In genomic region chr11:54101701-54102100, GRCm38 (mm10) we compare ENCODE assay signal across 8 mouse cellular contexts. TPM values are rescaled to one million over a fixed set of nuclear protein-coding genes. Genes with fewer than 3 reads are reported as not detected.
DNase-seq lines count a peak whose midpoint lies in the region; ATAC-seq and TF ChIP-seq lines count a peak whose summit lies in the region.

No protein-coding gene starts in this region.

- no peak for ATAC-seq in hindbrain, embryonic 12.5 days (ENCODE audit: low FRiP score)
- no peak for ATAC-seq in midbrain, embryonic 13.5 days

- intact Hi-C loops in heart, postnatal 36 days (cut with DNase I): loop anchor here (10.0 kb wide), 1 partner anchor 337 kb away; no protein-coding TSS in a partner anchor

- no peaks in the 10 kb centered on the region for H3K79me2 ChIP-seq in MEL (ENCODE audit: control insufficient read depth, insufficient read depth, low read length, poor library complexity)

- TF ChIP-seq RAD21 in MEL (IDR thresholded peaks at IDR 0.05; ENCODE audit: low read depth, low read length): no peak

- peak overlapping the region; percentile 97 for H3K4me2 ChIP-seq in hindbrain, embryonic 12.5 days (replicated peaks)
- peak overlapping the region; percentile 99 for H3K4me2 ChIP-seq in midbrain, embryonic 13.5 days (replicated peaks)

- peaks cover 41% of the 10 kb centered on the region for H3K4me1 ChIP-seq in heart, embryonic 10.5 days
- peaks cover 13 to 22% of the 10 kb centered on the region in 2 experiments for H3K4me1 ChIP-seq in MEL (ENCODE audit: control insufficient read depth in 1 of 2, insufficient read depth in 2 of 2, low read length in 2 of 2)
- H3K4me1 ChIP-seq in hindbrain, embryonic 12.5 days: peaks cover 10% of the 10 kb centered on the region
- peaks cover 15% of the 10 kb centered on the region for H3K4me1 ChIP-seq in midbrain, embryonic 13.5 days (replicated peaks)

- TF ChIP-seq CTCF in MEL (IDR thresholded peaks at IDR 0.05 in 2 of 3, conservative IDR thresholded peaks at IDR 0.05 in 1 of 3; ENCODE audit: control insufficient read depth in 1 of 3, insufficient read depth in 1 of 3, low read depth in 2 of 3, low read length in 3 of 3, poor library complexity in 1 of 3, severe bottlenecking in 1 of 3): no peak

- no peaks in the 10 kb centered on the region for H3K9me3 ChIP-seq in heart, embryonic 10.5 days
- H3K9me3 ChIP-seq in MEL (replicated peaks; ENCODE audit: insufficient read depth, low read length): no peaks in the 10 kb centered on the region
- no peaks in the 10 kb centered on the region for H3K9me3 ChIP-seq in hindbrain, embryonic 12.5 days (replicated peaks)
- H3K9me3 ChIP-seq in midbrain, embryonic 13.5 days: no peaks in the 10 kb centered on the region

- 0 out of 2 replicates have a peak, but pooled peaks cover 2% of the 10 kb centered on the region for H3K36me3 ChIP-seq in heart, embryonic 10.5 days
- H3K36me3 ChIP-seq in MEL (ENCODE audit: control insufficient read depth in 1 of 2, insufficient read depth in 2 of 2, low read length in 2 of 2): peaks cover 0 to 14% of the 10 kb centered on the region in 2 experiments; a peak in 2 of 4 replicates
- H3K36me3 ChIP-seq in hindbrain, embryonic 12.5 days: no peaks in the 10 kb centered on the region
- no peaks in the 10 kb centered on the region for H3K36me3 ChIP-seq in midbrain, embryonic 13.5 days

- no peak for TF ChIP-seq EP300 in MEL (IDR thresholded peaks at IDR 0.05; ENCODE audit: low read depth in 1 of 2, low read length in 2 of 2)

- TF ChIP-seq POLR2A in MEL (IDR thresholded peaks at IDR 0.05; ENCODE audit: control insufficient read depth in 1 of 2, insufficient read depth in 1 of 2, low read depth in 1 of 2, low read length in 2 of 2, poor library complexity in 1 of 2): no peak

- 68% methylated on average over 9 of the region's 9 CpGs for WGBS in heart, embryonic 10.5 days
- 70% methylated on average over 9 of the region's 9 CpGs for WGBS in hindbrain, embryonic 12.5 days
- 78% methylated on average over 9 of the region's 9 CpGs for WGBS in midbrain, embryonic 13.5 days

- no peak for DNase-seq in heart, embryonic 10.5 days (ENCODE audit: low spot score)
- DNase-seq in heart, postnatal 36 days: no peak
- DNase-seq in MEL (ENCODE audit: low read depth, low spot score): peak; percentile 20
- no peak for DNase-seq in adrenal gland, postnatal 36 days
- no peak for DNase-seq in embryo, embryonic 9.5 days (ENCODE audit: extremely low spot score)
- DNase-seq in urinary bladder, postnatal 10 days (ENCODE audit: low spot score): no peak

- peak overlapping the region; percentile 50 for H3K9ac ChIP-seq in MEL (ENCODE audit: control insufficient read depth, low read depth, low read length, poor library complexity, severe bottlenecking)
- peak overlapping the region; percentile 69; the same call in 1 of the 2 replicates for H3K9ac ChIP-seq in hindbrain, embryonic 12.5 days
- no peak overlapping the region for H3K9ac ChIP-seq in midbrain, embryonic 13.5 days (replicated peaks)

- H3K27ac ChIP-seq in heart, embryonic 10.5 days: peak overlapping the region; percentile 91
- H3K27ac ChIP-seq in MEL (ENCODE audit: control insufficient read depth, low read depth, low read length): no peak overlapping the region
- no peak overlapping the region for H3K27ac ChIP-seq in hindbrain, embryonic 12.5 days
- H3K27ac ChIP-seq in midbrain, embryonic 13.5 days: no peak overlapping the region

- peaks cover 15% of the 10 kb centered on the region; the same call in 1 of the 2 replicates for H3K27me3 ChIP-seq in heart, embryonic 10.5 days (ENCODE audit: insufficient read depth, poor library complexity, severe bottlenecking)
- H3K27me3 ChIP-seq in MEL (ENCODE audit: control insufficient read depth in 1 of 2, insufficient read depth in 2 of 2, low read length in 2 of 2): 0 out of 4 replicates have a peak, but pooled peaks cover 0 to 2% of the 10 kb centered on the region in 2 experiments
- H3K27me3 ChIP-seq in hindbrain, embryonic 12.5 days: peaks cover 24% of the 10 kb centered on the region
- peaks cover 25% of the 10 kb centered on the region for H3K27me3 ChIP-seq in midbrain, embryonic 13.5 days

- peak overlapping the region; percentile 81 for H3K4me3 ChIP-seq in heart, embryonic 10.5 days
- peak overlapping the region; percentile 65 to 95 for H3K4me3 ChIP-seq in MEL (ENCODE audit: control insufficient read depth in 1 of 2, insufficient read depth in 1 of 2, low read depth in 2 of 2, low read length in 2 of 2)
- peak overlapping the region; percentile 55 for H3K4me3 ChIP-seq in hindbrain, embryonic 12.5 days
- H3K4me3 ChIP-seq in midbrain, embryonic 13.5 days (replicated peaks): peak overlapping the region; percentile 63

TF ChIP-seq in MEL, 35 proteins besides CTCF, POLR2A, EP300 and RAD21:
- TF ChIP-seq ETS1 (IDR thresholded peaks at IDR 0.05; ENCODE audit: low read depth, low read length): no peak
- no peak for TF ChIP-seq MXI1 (IDR thresholded peaks at IDR 0.05; ENCODE audit: low read depth, low read length)
- no peak for TF ChIP-seq NRF1 (IDR thresholded peaks at IDR 0.05; ENCODE audit: insufficient read depth, low read depth, low read length, poor library complexity, severe bottlenecking)
- no peak for TF ChIP-seq E2F4 (IDR thresholded peaks at IDR 0.05; ENCODE audit: borderline replicate concordance, low read depth, low read length)
- TF ChIP-seq MAX (IDR thresholded peaks at IDR 0.05; ENCODE audit: low read length): no peak
- TF ChIP-seq ELF1 (IDR thresholded peaks at IDR 0.05; ENCODE audit: low read depth, low read length): no peak
- TF ChIP-seq POLR2AphosphoS5 (IDR thresholded peaks at IDR 0.05; ENCODE audit: borderline replicate concordance, low read depth, low read length): no peak
- no peak for TF ChIP-seq MYC (IDR thresholded peaks at IDR 0.05; ENCODE audit: low read depth, low read length)
- no peak for TF ChIP-seq CHD1 (IDR thresholded peaks at IDR 0.05; ENCODE audit: low read depth, low read length)
- no peak for TF ChIP-seq ZC3H11A (IDR thresholded peaks at IDR 0.05; ENCODE audit: low read depth, low read length)
- TF ChIP-seq KAT2A (conservative IDR thresholded peaks at IDR 0.05; ENCODE audit: low read depth, low read length): no peak
- TF ChIP-seq ZMIZ1 (IDR thresholded peaks at IDR 0.05; ENCODE audit: low read depth, low read length): no peak
- TF ChIP-seq NELFE (IDR thresholded peaks at IDR 0.05; ENCODE audit: low read depth, low read length): no peak
- no peak for TF ChIP-seq SIN3A (IDR thresholded peaks at IDR 0.05; ENCODE audit: low read length)
TF ChIP-seq in MEL: peak in this region for 0.

RNA-seq across cellular contexts. Expression of gene P4ha2, which starts 1.8 kb away (rescaled TPM):
- polyA plus RNA-seq in heart, embryonic 10.5 days (2016; fragmentation: Nextera tagmentation; extraction: Ambion mirVana): 57.7 and 69.0 TPM in 2 replicates
- 10 to 100 TPM; 44.0 to 66.1 TPM for total RNA-seq in heart, postnatal 36 days (2021)
- total RNA-seq in MEL (2012; rRNA removed): 18.6 and 32.0 TPM in 2 replicates
- 10 to 100 TPM in 1 of 2 experiments, not detected in 1; 57.8 TPM for polyA plus RNA-seq in MEL (2012; ENCODE audit: insufficient read depth in 1 of 2, insufficient read length in 2 of 2, low read depth in 1 of 2, low replicate concordance in 2 of 2, missing spikeins in 1 of 2)
- 27.0 and 29.3 TPM in 2 replicates for polyA plus RNA-seq in hindbrain, embryonic 12.5 days (2016; fragmentation: Nextera tagmentation; extraction: Ambion mirVana)
- 6.0 and 7.8 TPM in 2 replicates for polyA plus RNA-seq in midbrain, embryonic 13.5 days (2015; fragmentation: Nextera tagmentation; extraction: Ambion mirVana)
- 10 to 100 TPM; 29.2 to 41.5 TPM for total RNA-seq in adrenal gland, postnatal 36 days (2021)

RNA-seq across cellular contexts. Expression of gene Pdlim4, which starts 32.9 kb away (rescaled TPM):
- polyA plus RNA-seq in heart, embryonic 10.5 days (2016; fragmentation: Nextera tagmentation; extraction: Ambion mirVana): 12.9 and 27.8 TPM in 2 replicates
- 10 to 100 TPM; 29.4 to 37.1 TPM for total RNA-seq in heart, postnatal 36 days (2021)
- 0.13 TPM in 1 of 2 replicates, not detected in the other for total RNA-seq in MEL (2012; rRNA removed)
- polyA plus RNA-seq in MEL (2012; ENCODE audit: insufficient read depth in 1 of 2, insufficient read length in 2 of 2, low read depth in 1 of 2, low replicate concordance in 2 of 2, missing spikeins in 1 of 2): under 1 TPM in 1 of 2 experiments, not detected in 1; 0.70 TPM
- polyA plus RNA-seq in hindbrain, embryonic 12.5 days (2016; fragmentation: Nextera tagmentation; extraction: Ambion mirVana): 48.6 and 53.6 TPM in 2 replicates
- polyA plus RNA-seq in midbrain, embryonic 13.5 days (2015; fragmentation: Nextera tagmentation; extraction: Ambion mirVana): 23.0 and 23.7 TPM in 2 replicates
- total RNA-seq in adrenal gland, postnatal 36 days (2021): 10 to 100 TPM in 1 of 2 experiments, 1 to 10 TPM in 1; 6.5 to 29.5 TPM
